Mouse (Mus musculus): ENCODE measurements around the gene Eef1b2. TPM values are rescaled to one million over a fixed set of nuclear protein-coding genes. Genes with fewer than 3 reads are reported as not detected.

Eef1b2 gene
- total RNA-seq, 2 experiments from 2014 or later: 331 to 395 TPM

GRCm38 (mm10) chr1:63190851-63191250 lies 14.2 kb downstream of the Eef1b2 start:
- no peak for DNase-seq (ENCODE audit: extremely low spot score in 1 of 2, low spot score in 1 of 2)

- no peak for DNase-seq (ENCODE audit: extremely low spot score in 1 of 2, low spot score in 1 of 2)
Measured at GRCm38 (mm10) chr1:63192306-63193065, 15.9 kb downstream of the Eef1b2 start.

GRCm38 (mm10) chr1:63195848-63196512 lies 19.4 kb downstream of the Eef1b2 start:
- DNase-seq (ENCODE audit: extremely low spot score in 1 of 2, low spot score in 1 of 2): no peak

GRCm38 (mm10) chr1:63199387-63199786 lies 22.8 kb downstream of the Eef1b2 start:
- DNase-seq (ENCODE audit: extremely low spot score in 1 of 2, low spot score in 1 of 2): no peak

GRCm38 (mm10) chr1:63200322-63200721 lies 23.7 kb downstream of the Eef1b2 start:
- no peak for DNase-seq (ENCODE audit: extremely low spot score in 1 of 2, low spot score in 1 of 2)

GRCm38 (mm10) chr1:63201672-63202071 lies 25.0 kb downstream of the Eef1b2 start:
- no peak for DNase-seq (ENCODE audit: extremely low spot score in 1 of 2, low spot score in 1 of 2)

- DNase-seq (ENCODE audit: extremely low spot score in 1 of 2, low spot score in 1 of 2): no peak
Measured at GRCm38 (mm10) chr1:63203471-63203870, 26.8 kb downstream of the Eef1b2 start.

GRCm38 (mm10) chr1:63203950-63204659 lies 27.5 kb downstream of the Eef1b2 start:
- DNase-seq (ENCODE audit: extremely low spot score in 1 of 2, low spot score in 1 of 2): no peak

GRCm38 (mm10) chr1:63204660-63205394 lies 28.2 kb downstream of the Eef1b2 start:
- no peak for DNase-seq (ENCODE audit: extremely low spot score in 1 of 2, low spot score in 1 of 2)

- DNase-seq (ENCODE audit: extremely low spot score in 1 of 2, low spot score in 1 of 2): no peak
Measured at GRCm38 (mm10) chr1:63207607-63208006, 31.0 kb downstream of the Eef1b2 start.

- DNase-seq (ENCODE audit: extremely low spot score in 1 of 2, low spot score in 1 of 2): no peak
Measured at GRCm38 (mm10) chr1:63209861-63210529, 33.4 kb downstream of the Eef1b2 start.

- no peak for DNase-seq (ENCODE audit: extremely low spot score in 1 of 2, low spot score in 1 of 2)
Measured at GRCm38 (mm10) chr1:63213478-63214270, 37.0 kb downstream of the Eef1b2 start.

- no peak for DNase-seq (ENCODE audit: extremely low spot score in 1 of 2, low spot score in 1 of 2)
Measured at GRCm38 (mm10) chr1:63214271-63214558, 37.6 kb downstream of the Eef1b2 start, which contains the start of gene Gpr1. Gene Gpr1 (minus strand): TSS chr1:63214543.

- no peak for DNase-seq (ENCODE audit: extremely low spot score in 1 of 2, low spot score in 1 of 2)
Measured at GRCm38 (mm10) chr1:63214631-63215030, 38.0 kb downstream of the Eef1b2 start.

- DNase-seq (ENCODE audit: extremely low spot score in 1 of 2, low spot score in 1 of 2): no peak
Measured at GRCm38 (mm10) chr1:63219277-63219676, 42.7 kb downstream of the Eef1b2 start.

- no peak for DNase-seq (ENCODE audit: extremely low spot score in 1 of 2, low spot score in 1 of 2)
Measured at GRCm38 (mm10) chr1:63225009-63225408, 48.4 kb downstream of the Eef1b2 start.

GRCm38 (mm10) chr1:63225890-63226289 lies 49.3 kb downstream of the Eef1b2 start:
- no peak for DNase-seq (ENCODE audit: extremely low spot score in 1 of 2, low spot score in 1 of 2)

- DNase-seq (ENCODE audit: extremely low spot score in 1 of 2, low spot score in 1 of 2): no peak
Measured at GRCm38 (mm10) chr1:63227241-63227640, 50.6 kb downstream of the Eef1b2 start.

All from layer of hippocampus, postnatal 25 days (tissue).